Mouse (Mus musculus) CH12.LX (cell line): ENCODE measurements at regions not wholly inside any gene's neighbourhood (a gene's known extent, or its start where the extent isn't known, plus 50 kb on each side); places are given as distances from the start of the nearest gene placed in this dataset.

Experiments
- DNase-seq: peaks from one replicate; pipeline ENCODE4 v3.0.0-alpha.2; 2013; ENCODE audit errors: extremely low read depth
- H3K27ac ChIP-seq: 2 replicates; pipeline ENCODE4 v1.5.1; 2012; ENCODE audit warnings: low read depth, mild to moderate bottlenecking, control low read depth, moderate library complexity; ENCODE audit not compliant: insufficient read depth
- H3K27me3 ChIP-seq: replicated peaks from 2 replicates; pipeline ENCODE3; 2012; ENCODE audit warnings: inconsistent platforms
- H3K36me3 ChIP-seq, 2 experiments: replicated peaks in 1 of 2; 2 replicates each; pipeline versions ENCODE3 to v1.6.1; 2012; ENCODE audit warnings: inconsistent platforms in 1 of 2, low read length in 1 of 2, mild to moderate bottlenecking in 1 of 2, mixed read lengths in 1 of 2, moderate library complexity in 1 of 2; ENCODE audit not compliant: control insufficient read depth in 1 of 2, insufficient read depth in 1 of 2
- H3K4me1 ChIP-seq, 2 experiments: 2 replicates each; pipeline ENCODE4 v1.6.1; 2012; ENCODE audit warnings: inconsistent platforms in 1 of 2, moderate library complexity in 1 of 2; ENCODE audit not compliant: insufficient read depth in 2 of 2, control insufficient read depth in 1 of 2
- H3K4me2 ChIP-seq: 2 replicates; pipeline ENCODE4 v1.6.1; 2012; ENCODE audit warnings: low read depth, mild to moderate bottlenecking, control low read depth; ENCODE audit not compliant: poor library complexity, insufficient read depth, severe bottlenecking
- H3K4me3 ChIP-seq, 3 experiments: fragments of 150-350 bp in 1 of 3; sonication (generic) in 1 of 3; replicated peaks in 1 of 3; 2 replicates each; pipeline versions ENCODE3 to v1.5.1; 2011 to 2012; ENCODE audit warnings: low read depth in 2 of 3, low read length in 2 of 3, mild to moderate bottlenecking in 2 of 3, moderate library complexity in 2 of 3, control low read depth in 1 of 3, improper control_type of control experiment in 1 of 3, inconsistent platforms in 1 of 3, mixed read lengths in 1 of 3; ENCODE audit not compliant: poor library complexity in 1 of 3
- H3K79me2 ChIP-seq: replicated peaks from 2 replicates; pipeline ENCODE4 v1.6.1; 2012; ENCODE audit warnings: mild to moderate bottlenecking, moderate library complexity; ENCODE audit not compliant: control insufficient read depth, poor library complexity, insufficient read depth, severe bottlenecking; ENCODE audit errors: extremely low read depth
- H3K9ac ChIP-seq: 2 replicates; pipeline ENCODE4 v1.6.1; 2012; ENCODE audit warnings: low read depth, mild to moderate bottlenecking, control low read depth, moderate library complexity; ENCODE audit not compliant: insufficient read depth
- H3K9me3 ChIP-seq: replicated peaks from 2 replicates; pipeline ENCODE3; 2012; ENCODE audit warnings: low read length, inconsistent platforms, mixed read lengths
- CTCF ChIP-seq, 2 experiments: IDR thresholded peaks in 1 of 2; conservative IDR thresholded peaks in 1 of 2; 2 replicates each; pipeline ENCODE4 v1.5.1; 2011 to 2012; ENCODE audit warnings: low read depth in 2 of 2, low read length in 2 of 2, improper control_type of control experiment in 1 of 2, inconsistent platforms in 1 of 2, mild to moderate bottlenecking in 1 of 2, moderate library complexity in 1 of 2
- E2F4 ChIP-seq: IDR thresholded peaks from 2 replicates; pipeline ENCODE4 v1.6.1; 2011; ENCODE audit warnings: low read depth, low read length, improper control_type of control experiment; ENCODE audit not compliant: insufficient replicate concordance
- ELF1 ChIP-seq: IDR thresholded peaks from 2 replicates; pipeline ENCODE4 v1.6.1; 2014; ENCODE audit warnings: low read depth, mild to moderate bottlenecking, inconsistent platforms, low read length, improper control_type of control experiment
- EP300 ChIP-seq: IDR thresholded peaks from 2 replicates; pipeline ENCODE4 v1.6.1; 2011; ENCODE audit warnings: low read length, improper control_type of control experiment
- ETS1 ChIP-seq: conservative IDR thresholded peaks from 2 replicates; pipeline ENCODE4 v1.6.1; 2012; ENCODE audit warnings: low read depth, mild to moderate bottlenecking, inconsistent platforms, low read length, improper control_type of control experiment, moderate library complexity
- GABPA ChIP-seq: IDR thresholded peaks from 2 replicates; pipeline ENCODE4 v1.6.1; 2012; ENCODE audit warnings: low read depth, low read length, improper control_type of control experiment, inconsistent platforms; ENCODE audit not compliant: insufficient replicate concordance
- HCFC1 ChIP-seq: IDR thresholded peaks from 2 replicates; pipeline ENCODE4 v1.6.1; 2012; ENCODE audit warnings: low read depth, mild to moderate bottlenecking, inconsistent platforms, low read length, improper control_type of control experiment
- IRF4 ChIP-seq: IDR thresholded peaks from 2 replicates; pipeline ENCODE4 v1.6.1; 2014; ENCODE audit warnings: low read depth, mild to moderate bottlenecking, inconsistent platforms, low read length, improper control_type of control experiment
- JUN ChIP-seq: IDR thresholded peaks from 2 replicates; pipeline ENCODE4 v1.6.1; 2011; ENCODE audit warnings: low read depth, mild to moderate bottlenecking, low read length, improper control_type of control experiment, moderate library complexity; ENCODE audit not compliant: insufficient read depth
- JUND ChIP-seq: conservative IDR thresholded peaks from 2 replicates; pipeline ENCODE4 v1.6.1; 2011; ENCODE audit warnings: low read depth, low read length, improper control_type of control experiment
- KAT2A ChIP-seq: IDR thresholded peaks from 2 replicates; pipeline ENCODE4 v1.6.1; 2012; ENCODE audit warnings: low read length, improper control_type of control experiment, inconsistent platforms; ENCODE audit not compliant: insufficient replicate concordance
- MAX ChIP-seq: IDR thresholded peaks from 2 replicates; pipeline ENCODE4 v1.6.1; 2011; ENCODE audit warnings: low read length, improper control_type of control experiment
- MAZ ChIP-seq: IDR thresholded peaks from 2 replicates; pipeline ENCODE4 v1.6.1; 2012; ENCODE audit warnings: low read depth, mild to moderate bottlenecking, inconsistent platforms, low read length, improper control_type of control experiment, moderate library complexity
- MEF2A ChIP-seq: IDR thresholded peaks from 2 replicates; pipeline ENCODE4 v1.6.1; 2014; ENCODE audit warnings: low read depth, mild to moderate bottlenecking, inconsistent platforms, low read length, improper control_type of control experiment, borderline replicate concordance
- MXI1 ChIP-seq: IDR thresholded peaks from 2 replicates; pipeline ENCODE4 v1.6.1; 2011; ENCODE audit warnings: mild to moderate bottlenecking, low read depth, low read length, improper control_type of control experiment
- MYC ChIP-seq: IDR thresholded peaks from 2 replicates; pipeline ENCODE4 v1.6.1; 2011; ENCODE audit warnings: low read depth, mild to moderate bottlenecking, improper control_type of control experiment, low read length
- NRF1 ChIP-seq: IDR thresholded peaks from 2 replicates; pipeline ENCODE4 v1.6.1; 2014; ENCODE audit warnings: low read depth, mild to moderate bottlenecking, inconsistent platforms, low read length, improper control_type of control experiment, moderate library complexity
- PAX5 ChIP-seq: IDR thresholded peaks from 2 replicates; pipeline ENCODE4 v1.6.1; 2012; ENCODE audit warnings: low read length, inconsistent platforms, mixed read lengths
- POLR2A ChIP-seq: IDR thresholded peaks from 2 replicates; pipeline ENCODE4 v1.6.1; 2011; ENCODE audit warnings: low read depth, mild to moderate bottlenecking, improper control_type of control experiment, low read length
- RAD21 ChIP-seq: IDR thresholded peaks from 2 replicates; pipeline ENCODE4 v1.6.1; 2011; ENCODE audit warnings: low read depth, mild to moderate bottlenecking, low read length, improper control_type of control experiment, moderate library complexity
- RCOR1 ChIP-seq: conservative IDR thresholded peaks from 2 replicates; pipeline ENCODE4 v1.6.1; 2012; ENCODE audit warnings: low read depth, mild to moderate bottlenecking, inconsistent platforms, low read length, improper control_type of control experiment
- SIN3A ChIP-seq: IDR thresholded peaks from 2 replicates; pipeline ENCODE4 v1.6.1; 2012; ENCODE audit warnings: low read length, improper control_type of control experiment, inconsistent platforms
- TBP ChIP-seq: conservative IDR thresholded peaks from 2 replicates; pipeline ENCODE4 v1.6.1; 2011; ENCODE audit warnings: low read depth, low read length, improper control_type of control experiment
- TCF12 ChIP-seq: IDR thresholded peaks from 2 replicates; pipeline ENCODE4 v1.6.1; 2014; ENCODE audit warnings: low read depth, mild to moderate bottlenecking, inconsistent platforms, low read length, improper control_type of control experiment
- UBTF ChIP-seq: IDR thresholded peaks from 2 replicates; pipeline ENCODE4 v1.6.1; 2012; ENCODE audit warnings: low read depth, mild to moderate bottlenecking, inconsistent platforms, low read length, improper control_type of control experiment, moderate library complexity
- USF1 ChIP-seq: IDR thresholded peaks from 2 replicates; pipeline ENCODE4 v1.6.1; 2014; ENCODE audit warnings: low read depth, mild to moderate bottlenecking, inconsistent platforms, low read length, improper control_type of control experiment
- USF2 ChIP-seq: conservative IDR thresholded peaks from 2 replicates; pipeline ENCODE4 v1.6.1; 2011; ENCODE audit warnings: low read depth, low read length, improper control_type of control experiment
- ZC3H11A ChIP-seq: IDR thresholded peaks from 2 replicates; pipeline ENCODE4 v1.6.1; 2012; ENCODE audit warnings: low read depth, mild to moderate bottlenecking, inconsistent platforms, low read length, improper control_type of control experiment
- ZKSCAN1 ChIP-seq: IDR thresholded peaks from 2 replicates; pipeline ENCODE4 v1.6.1; 2012; ENCODE audit warnings: low read depth, inconsistent platforms, low read length, improper control_type of control experiment, borderline replicate concordance
- dilution Hi-C: fragments of 300-500 bp; cut with MboI; formaldehyde crosslinking; loops from 2 replicates; pipeline ENCODE4 v1.14.3; 2020; ENCODE audit warnings: low sequenced_read_pairs; ENCODE audit not compliant: extremely low pct_unique_long_range_greater_than_20kb, extremely low pct_ligation_motif_present
- in situ Hi-C: fragments of 300-500 bp; cut with MboI; formaldehyde crosslinking; loops from 3 replicates; pipeline ENCODE4 v1.14.3; 2019; ENCODE audit warnings: low sequenced_read_pairs, low pct_ligation_motif_present, low pct_unique_long_range_greater_than_20kb, mixed read lengths

GRCm38 (mm10) chr6:31122895-31123294, 164.0 kb upstream of the Klf14 start:
- no peaks in the 10 kb centered on the region for H3K9me3 ChIP-seq
- peak overlapping the region; percentile 54 to 74 (median 56) for H3K4me3 ChIP-seq
- peak overlapping the region; percentile 59 for H3K9ac ChIP-seq
- TF ChIP-seq POLR2A (peak; percentile 63), PAX5 (no peak), USF1 (no peak), JUN (no peak), JUND (no peak), ELF1 (peak; percentile 64; the same call in 1 of the 2 replicates), MAZ (no peak), TBP (peak; percentile 83), MXI1 (no peak; the same call in none of the 2 replicates), TCF12 (no peak), MYC (peak; percentile 91), E2F4 (no peak), MAX (peak; percentile 82), ZKSCAN1 (no peak), NRF1 (no peak), IRF4 (no peak; the same call in 1 of the 2 replicates), CTCF (conservative IDR thresholded peaks at IDR 0.05 in 1 of 2, IDR thresholded peaks at IDR 0.05 in 1 of 2; ENCODE audit: low read depth in 2 of 2, low read length in 2 of 2) (no peak), MEF2A (no peak), SIN3A (peak; percentile 51; the same call in 1 of the 2 replicates), ZC3H11A (no peak), ETS1 (0 out of 2 replicates have a peak, but pooled peaks have one; percentile 6)
- H3K36me3 ChIP-seq, result peaks cover 24 to 40% of the 10 kb centered on the region in 2 experiments
- peak; percentile 72 for DNase-seq
- peak overlapping the region; percentile 98 for H3K4me2 ChIP-seq
- in situ Hi-C loops (no loop called here), dilution Hi-C loops (no loop called here)
- H3K27me3 ChIP-seq, result no peaks in the 10 kb centered on the region
- H3K79me2 ChIP-seq, result peaks cover 73% of the 10 kb centered on the region
- peaks cover 20 to 60% of the 10 kb centered on the region in 2 experiments for H3K4me1 ChIP-seq
- H3K27ac ChIP-seq, result peak overlapping the region; percentile 89

- peak overlapping the region; percentile 56 to 78 (median 74) for H3K4me3 ChIP-seq
- dilution Hi-C loops, result no loop called here
- no peaks in the 10 kb centered on the region for H3K27me3 ChIP-seq
- H3K4me2 ChIP-seq, result peak overlapping the region; percentile 98
- no peaks in the 10 kb centered on the region for H3K9me3 ChIP-seq
- peaks cover 20 to 60% of the 10 kb centered on the region in 2 experiments for H3K4me1 ChIP-seq
- H3K27ac ChIP-seq, result peak overlapping the region; percentile 89
- in situ Hi-C loops, result no loop called here
- H3K79me2 ChIP-seq, result peaks cover 67% of the 10 kb centered on the region
- peak; percentile 56 for DNase-seq
- peak overlapping the region; percentile 97 for H3K9ac ChIP-seq
- peaks cover 22 to 36% of the 10 kb centered on the region in 2 experiments for H3K36me3 ChIP-seq
- TF ChIP-seq UBTF (no peak), MYC (0 out of 2 replicates have a peak, but pooled peaks have one; percentile 73), MAX (peak; percentile 74), MXI1 (no peak; the same call in 1 of the 2 replicates), EP300 (peak; percentile 13; the same call in 1 of the 2 replicates), MEF2A (peak; percentile 30; the same call in 1 of the 2 replicates), PAX5 (no peak), HCFC1 (no peak), ELF1 (no peak), KAT2A (no peak), RCOR1 (no peak), RAD21 (no peak), USF1 (no peak), NRF1 (no peak), IRF4 (peak; percentile 77), TBP (no peak), USF2 (no peak), GABPA (no peak), CTCF (conservative IDR thresholded peaks at IDR 0.05 in 1 of 2, IDR thresholded peaks at IDR 0.05 in 1 of 2; ENCODE audit: low read depth in 2 of 2, low read length in 2 of 2) (no peak)
Measured at GRCm38 (mm10) chr6:31123342-31123990, 164.6 kb upstream of the Klf14 start.
